Mouse (Mus musculus) adrenal gland, postnatal 4 days (tissue): ENCODE measurements around the gene Tmsb15b2. TPM values are rescaled to one million over a fixed set of nuclear protein-coding genes. Genes with fewer than 3 reads are reported as not detected.
"Not testable (repeated sequence)": the region's sequence is repeated elsewhere in the genome, so short reads cannot be mapped to it uniquely, and the experiment has no call there.

Experiments used
- DNase-seq, 2 experiments: peaks; one replicate each; pipeline ENCODE4 v3.0.0; 2021 to 2022; ENCODE audit warnings: low spot score in 2 of 2, mixed read lengths in 2 of 2
- long read RNA-seq, 2 experiments: library from polyadenylated mRNA; stranded (forward); transcript quantifications; one replicate each; pipeline ENCODE4 v2.0.0; 2021
- total RNA-seq, 2 experiments: library from RNA; stranded (reverse); gene quantifications; 2 replicates each; pipeline ENCODE4 v1.2.3; 2021

Gene Tmsb15b2
- 10 to 100 TPM; 25.1 to 35.1 TPM for total RNA-seq
- long read RNA-seq, experiment 1, transcript Tmsb15b2-201 (3 exons, 450 nt) = major isoform, 7 of 7 reads
- long read RNA-seq, experiment 1, partial matches to known transcripts = 0 of 7 reads
- long read RNA-seq, experiment 1, other reads (novel, unspliced or antisense) = 0 of 7 reads
- long read RNA-seq, experiment 2, transcript Tmsb15b2-201 (3 exons, 450 nt) = major isoform, 9 of 12 reads
- long read RNA-seq, experiment 2, partial matches to known transcripts = 3 of 12 reads
- long read RNA-seq, experiment 2, other reads (novel, unspliced or antisense) = 0 of 12 reads

GRCm38 (mm10) chrX:136975397-136975796 is at the start of gene Tmsb15b2:
Gene Tmsb15b2, minus strand, starts transcription at chrX:136975497.
- not testable (repeated sequence) for DNase-seq

DNA sequence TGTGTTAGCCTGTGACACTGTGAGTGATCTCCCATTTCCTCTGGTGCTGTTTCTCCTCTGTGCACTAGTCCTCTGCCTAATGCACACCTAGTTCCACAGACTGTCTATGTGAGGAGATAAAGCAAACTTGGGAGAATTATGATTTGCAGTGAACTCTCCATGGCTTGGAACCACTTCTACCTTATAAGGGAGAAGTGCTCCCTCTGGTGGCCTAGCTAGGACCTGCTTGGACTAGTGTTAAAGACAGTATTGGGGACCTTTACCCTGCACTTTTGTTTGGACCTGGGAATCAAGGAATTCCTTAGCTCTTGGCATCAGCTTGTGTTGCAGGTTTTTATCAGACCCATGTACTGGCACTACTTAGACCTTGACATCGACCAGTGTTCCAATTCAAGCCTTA is 44.0 kb upstream of the Tmsb15b2 start:
- peak in 1 of 2 experiments; percentile 21 for DNase-seq

DNA sequence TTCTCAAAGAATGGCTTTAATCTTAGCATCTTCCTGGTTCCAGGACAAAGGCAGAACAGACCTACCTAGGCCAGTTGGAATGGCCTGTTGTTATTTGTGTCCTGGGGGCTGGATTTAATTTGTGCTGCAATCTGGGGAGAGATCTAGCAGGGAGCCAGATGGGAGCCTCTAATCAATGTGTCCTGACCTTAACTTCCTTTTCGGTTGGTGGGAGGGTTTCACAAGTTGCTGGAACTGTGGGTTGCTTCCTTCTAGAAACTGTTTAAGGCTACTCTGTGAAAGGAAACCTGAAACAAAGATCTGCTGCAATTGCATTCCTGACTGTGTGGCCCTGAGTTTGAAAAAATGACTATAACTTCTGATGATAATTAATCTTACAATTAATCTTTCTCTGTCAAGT is 42.4 kb upstream of the Tmsb15b2 start:
- no peak for DNase-seq

DNA sequence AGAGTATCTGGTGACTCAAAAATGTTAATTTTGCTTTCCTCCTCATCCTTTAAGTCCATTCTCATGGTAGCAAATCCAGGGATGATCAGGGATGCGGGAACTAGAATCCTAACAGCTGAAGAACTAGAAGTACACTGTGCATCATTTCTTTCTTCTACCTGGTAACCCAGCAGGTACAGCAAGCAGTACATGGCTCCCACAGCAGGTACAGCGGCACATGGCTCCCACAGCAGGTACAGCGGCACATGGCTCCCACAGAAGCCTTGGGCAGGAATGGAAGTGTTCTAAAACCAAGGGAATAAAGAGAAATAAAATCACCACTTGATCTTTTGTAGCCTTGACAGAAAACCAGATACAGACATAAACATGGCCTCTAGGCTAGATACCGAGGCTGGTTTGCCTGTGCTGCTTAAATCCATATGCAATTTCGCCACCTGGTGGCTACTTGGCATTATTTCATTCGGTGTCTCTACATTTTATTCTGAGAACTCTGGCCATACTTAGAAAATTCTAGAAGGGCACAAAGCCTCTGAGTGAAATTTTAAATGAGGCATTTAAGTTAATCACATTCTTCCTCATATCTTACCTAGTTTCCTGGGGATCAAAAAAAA is 39.9 kb upstream of the Tmsb15b2 start:
- peak in 1 of 2 experiments; percentile 4 for DNase-seq

DNA sequence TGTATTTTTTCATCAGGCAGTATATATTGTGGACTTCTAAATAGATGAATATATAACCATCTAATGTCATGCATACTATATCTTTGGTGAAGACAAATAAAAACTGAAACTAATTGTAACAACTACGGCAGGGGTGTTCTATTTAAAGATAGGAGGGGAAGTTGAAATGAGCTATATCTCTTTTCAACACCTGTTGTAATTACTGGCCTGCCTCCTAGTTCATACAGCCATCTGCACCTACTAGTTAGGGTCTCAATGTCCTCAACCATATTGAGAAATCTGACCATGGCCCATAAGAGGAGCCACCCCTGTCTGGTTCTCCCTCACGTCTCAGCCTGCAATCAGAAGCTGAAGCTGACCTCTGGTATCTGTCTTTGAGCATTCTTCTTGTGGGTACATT is 21.0 kb upstream of the Tmsb15b2 start:
- DNase-seq = no peak

DNA sequence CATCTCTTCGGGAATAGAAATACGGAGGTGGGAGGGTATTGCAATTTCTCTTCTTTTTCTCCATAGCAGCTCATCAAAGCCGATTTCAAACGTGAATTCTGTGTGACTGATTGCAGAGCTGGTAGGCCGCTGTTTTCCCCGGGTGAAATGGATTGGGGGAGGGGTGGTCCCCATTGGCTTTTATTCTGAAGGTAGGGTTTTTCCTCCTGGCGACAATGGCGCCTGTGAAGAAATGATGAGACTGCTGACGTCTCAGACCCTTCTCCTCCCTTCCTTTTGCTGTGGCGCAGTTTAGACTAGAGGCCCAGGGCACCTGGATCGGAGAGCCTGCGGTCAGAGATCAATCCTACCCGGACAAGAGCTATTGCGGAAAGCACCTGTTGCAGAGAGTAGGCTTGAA is 18.3 kb upstream of the Tmsb15b2 start:
- no peak for DNase-seq

DNA sequence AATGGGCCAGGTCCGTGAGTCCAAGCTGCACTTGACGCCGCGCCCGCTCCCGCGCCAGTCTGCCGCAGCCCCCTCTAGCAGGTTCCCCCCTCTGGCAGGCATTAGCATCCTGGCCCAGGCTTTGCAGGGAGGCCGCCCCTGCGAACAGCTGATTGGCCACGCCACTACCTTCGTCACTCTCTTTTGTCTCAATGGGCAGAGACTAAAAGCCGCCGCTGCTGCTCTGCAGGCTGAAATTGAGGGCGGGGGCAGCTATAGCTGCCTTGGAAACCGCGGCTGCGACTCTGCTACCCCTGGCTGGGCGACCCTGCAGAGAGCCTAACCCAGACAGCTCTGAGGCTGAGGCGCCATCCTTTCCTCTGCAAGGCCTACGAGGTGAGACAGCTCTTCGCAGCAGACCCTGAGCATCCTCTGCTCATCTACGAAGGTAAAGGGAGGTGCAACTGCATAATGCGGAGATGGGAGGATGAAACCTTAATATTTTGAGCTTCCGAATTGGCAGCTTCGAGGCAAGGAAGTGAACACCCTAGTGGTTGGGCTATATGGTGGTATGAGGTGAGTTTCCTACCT is 17.8 kb upstream of the Tmsb15b2 start, which contains the start of gene Zcchc18:
Gene Zcchc18, plus strand, starts transcription at position 178 of the 570 bp plus-strand sequence.
- peak in 1 of 2 experiments; percentile 7 for DNase-seq

GRCm38 (mm10) chrX:136992191-136992965 is 17.1 kb upstream of the Tmsb15b2 start:
- DNase-seq = no peak

DNA sequence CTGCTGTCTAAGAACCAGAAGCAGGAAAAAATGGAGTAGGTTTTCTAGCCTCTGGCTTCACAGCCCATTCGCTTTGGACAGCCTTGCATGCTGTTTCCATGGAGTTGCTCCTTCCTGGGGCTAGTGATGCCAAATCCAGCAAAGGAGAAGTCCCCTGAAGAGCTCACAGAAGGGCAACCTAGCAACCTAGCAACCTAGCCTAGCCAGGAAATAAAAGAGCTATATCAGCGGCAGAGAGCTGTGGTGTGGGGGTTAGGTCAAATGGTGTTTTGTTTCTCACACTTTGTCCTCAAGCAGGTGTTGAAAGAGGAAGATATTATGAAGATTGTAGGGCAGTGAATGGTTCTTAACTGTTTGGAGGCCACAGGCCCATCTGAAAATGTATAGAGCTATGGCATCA is 16.0 kb upstream of the Tmsb15b2 start:
- DNase-seq = no peak

- no peak for DNase-seq
Observed at GRCm38 (mm10) chrX:136986039-136986438, 10.7 kb upstream of the Tmsb15b2 start.

DNA sequence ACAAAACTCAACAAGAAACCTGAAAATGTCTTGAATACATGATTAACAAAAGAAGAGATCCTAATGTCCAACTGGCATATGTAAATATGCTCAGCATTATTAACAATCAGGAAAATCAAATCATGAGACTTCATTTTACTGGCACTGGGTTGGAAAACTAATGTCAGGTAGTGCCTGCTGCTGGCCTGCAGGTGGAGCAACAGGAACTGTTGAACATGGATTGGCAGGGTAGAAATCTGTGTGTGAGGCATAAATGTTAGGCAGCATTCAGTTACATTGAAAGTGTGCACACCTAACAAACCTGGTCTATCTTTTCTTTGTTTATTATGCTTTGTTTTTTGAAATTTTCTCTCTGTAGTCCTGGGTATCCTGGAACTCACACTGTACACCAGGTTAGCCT is 3.3 kb upstream of the Tmsb15b2 start:
- no peak for DNase-seq

- peak in 1 of 2 experiments; percentile 14 for DNase-seq
Observed at GRCm38 (mm10) chrX:136976424-136977084, 1.3 kb upstream of the Tmsb15b2 start, which contains the start of the genes Tmsb15l and Tmsb15b1. Gene Tmsb15l, minus strand, starts transcription at chrX:136976869. Gene Tmsb15b1, minus strand, starts transcription at chrX:136976874.

DNA sequence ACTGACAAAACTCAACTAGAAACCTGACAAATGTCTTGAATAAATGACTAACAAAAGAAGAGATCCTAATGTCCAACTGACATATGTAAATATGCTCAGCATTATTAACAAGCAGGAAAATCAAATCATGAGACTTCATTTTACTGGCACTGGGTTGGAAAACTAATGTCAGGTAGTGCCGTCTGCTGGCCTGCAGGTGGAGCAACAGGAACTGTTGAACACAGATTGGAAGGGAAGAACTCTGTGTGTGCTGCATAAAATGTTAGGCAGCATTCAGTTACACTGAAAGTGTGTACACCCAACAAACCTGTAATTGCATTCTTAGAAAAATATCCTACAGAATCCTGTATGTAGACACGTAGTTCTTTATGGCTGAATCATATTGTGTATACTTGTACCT is 15.6 kb downstream of the Tmsb15b2 start:
- no peak for DNase-seq

DNA sequence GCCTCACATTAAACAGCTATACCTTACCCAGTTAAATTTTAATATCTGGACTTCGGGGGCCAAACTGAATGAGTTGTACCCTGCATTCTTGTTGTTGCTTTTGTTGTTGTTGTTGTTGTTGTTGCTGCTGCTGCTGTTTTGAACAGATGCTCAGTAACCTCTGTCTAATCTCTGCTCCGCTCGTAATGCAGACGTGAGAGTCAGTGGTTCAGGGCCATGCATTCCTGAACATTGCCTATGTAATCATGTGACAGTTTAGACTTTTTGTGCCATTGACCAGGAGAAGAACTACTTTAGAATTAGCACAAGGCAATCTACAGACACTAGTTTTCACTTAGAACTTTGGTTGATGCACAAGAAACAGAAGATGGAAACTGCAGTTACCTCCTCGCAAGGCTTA is 17.0 kb downstream of the Tmsb15b2 start:
- DNase-seq = not testable (repeated sequence)

DNA sequence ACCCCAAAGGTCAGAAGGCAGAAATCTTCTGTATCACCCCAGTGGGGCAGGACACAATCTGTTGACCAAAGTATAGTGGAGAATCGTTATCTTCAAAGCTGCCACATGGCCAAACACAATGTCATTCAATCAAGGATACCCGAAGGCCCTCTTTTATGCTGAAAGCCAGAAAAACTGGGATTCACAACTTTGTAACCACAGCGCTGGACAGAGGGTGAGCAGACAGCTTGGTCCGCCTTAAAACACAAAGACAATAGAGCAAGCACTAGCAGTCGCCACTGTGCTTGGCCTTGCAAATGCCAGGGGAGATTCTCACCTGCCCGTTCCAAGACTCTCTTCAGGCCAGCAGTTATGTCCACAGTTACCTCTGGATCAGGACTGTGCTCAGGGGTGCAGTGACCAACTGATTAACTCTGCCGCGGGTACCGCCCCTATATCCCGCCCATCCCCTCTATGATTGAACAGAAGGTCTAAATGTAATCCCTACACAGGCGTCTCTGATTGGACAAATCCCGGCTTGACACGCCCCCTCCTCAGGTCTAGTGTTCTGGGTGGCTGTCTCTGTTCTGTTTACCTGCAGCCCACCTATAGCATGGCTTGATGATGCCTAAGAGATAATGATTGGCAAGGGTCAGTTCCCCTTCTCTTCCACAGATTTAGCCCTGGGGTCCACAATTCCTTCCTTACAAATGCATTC is 17.6 kb downstream of the Tmsb15b2 start:
- peak in 1 of 2 experiments; percentile 8 for DNase-seq

DNA sequence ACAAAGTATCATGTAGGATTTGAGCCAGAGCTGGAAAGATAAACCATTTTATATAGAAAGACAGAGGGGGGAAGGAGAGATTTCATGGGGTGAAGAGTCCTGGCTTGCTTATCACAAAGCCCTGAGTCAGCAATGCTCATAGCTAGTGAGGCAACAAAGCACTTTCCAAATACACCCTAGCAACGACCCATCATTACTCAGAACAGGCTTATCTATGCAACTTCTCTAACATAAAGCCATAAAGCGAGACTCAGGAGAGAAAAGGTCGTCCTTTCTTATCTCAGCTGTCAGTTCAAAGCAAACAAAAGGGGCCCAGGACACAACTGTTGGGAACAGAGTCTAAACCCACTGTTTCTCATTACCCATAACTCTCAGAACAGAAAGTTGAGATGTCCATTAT is 37.3 kb downstream of the Tmsb15b2 start:
- DNase-seq = no peak

DNA sequence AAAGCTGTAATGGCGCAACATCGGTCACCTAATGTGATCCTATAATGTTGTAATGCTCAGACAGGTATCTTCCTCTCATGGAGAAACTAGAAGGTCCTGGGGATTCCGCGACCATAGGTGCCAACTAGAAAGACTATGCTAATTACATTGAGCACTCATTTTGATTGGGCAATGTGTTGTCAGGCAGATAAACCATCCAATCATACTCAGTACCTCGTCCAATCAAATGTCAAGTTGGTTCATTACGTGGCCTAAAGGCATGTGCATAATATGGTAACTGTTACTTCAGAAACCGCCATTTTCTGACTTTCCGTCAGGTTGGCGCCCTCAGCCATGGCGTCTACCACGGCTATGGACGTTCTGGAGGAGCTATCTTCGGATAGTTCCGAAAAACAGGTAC is 48.3 kb downstream of the Tmsb15b2 start, which contains the start of gene H2bfm:
Gene H2bfm, plus strand, starts transcription at position 295 of the 400 bp plus-strand sequence.
- DNase-seq = no peak

- no peak for DNase-seq
Observed at GRCm38 (mm10) chrX:136925863-136926262, 49.4 kb downstream of the Tmsb15b2 start.
